In the genomic region with DNA sequence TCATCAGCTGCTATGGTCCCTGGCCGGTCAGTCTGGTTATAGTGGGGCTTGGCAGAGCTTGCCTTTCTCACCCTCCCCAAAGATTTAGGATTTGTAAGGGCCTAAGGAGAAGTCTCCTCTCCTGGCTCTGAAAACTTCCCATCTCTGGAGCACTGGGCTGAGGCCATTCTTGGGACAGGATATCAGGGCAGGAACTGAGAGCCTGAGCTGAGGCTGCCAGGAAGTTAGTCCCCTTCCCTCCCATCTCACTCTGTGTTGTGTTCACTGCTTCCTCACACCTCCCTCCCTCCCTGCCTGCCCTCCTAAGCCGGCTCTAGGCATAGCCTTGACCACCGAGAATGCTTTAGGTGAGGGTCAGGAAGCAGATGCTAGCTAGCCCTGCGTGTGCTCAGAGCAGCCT, we compare ENCODE assay signal across 9 mouse cellular contexts. TPM values are rescaled to one million over a fixed set of nuclear protein-coding genes. Genes with fewer than 3 reads are reported as not detected.
DNase-seq lines count a peak whose midpoint lies in the region; ATAC-seq and TF ChIP-seq lines count a peak whose summit lies in the region.
"Had no signal": no experiment of that assay in that cellular context is flagged by ENCODE, and none has a peak within 500 bp of the region (broad histone marks: within the 10 kb centered on the region; RNA-seq: fewer than 3 reads in every experiment).

No protein-coding gene starts in this region.

- no peaks in the 10 kb centered on the region for H3K27me3 ChIP-seq in forebrain, embryonic 11.5 days (ENCODE audit: control insufficient read depth, insufficient read depth, low read length)
- H3K27me3 ChIP-seq in intestine, embryonic 15.5 days (replicated peaks) = no peaks in the 10 kb centered on the region
- no peaks in the 10 kb centered on the region for H3K27me3 ChIP-seq in midbrain, embryonic 16.5 days (ENCODE audit: control insufficient read depth, insufficient read depth, low read depth, low read length)
- H3K27me3 ChIP-seq: Patski had no signal

- peak overlapping the region; percentile 76 for H3K27ac ChIP-seq in left cerebral cortex, adult 2 months
- H3K27ac ChIP-seq in forebrain, embryonic 11.5 days (ENCODE audit: low read depth, low read length) = peak overlapping the region; percentile 95
- H3K27ac ChIP-seq in intestine, embryonic 15.5 days = peak overlapping the region; percentile 45
- peak overlapping the region; percentile 96 for H3K27ac ChIP-seq in midbrain, embryonic 16.5 days (ENCODE audit: low read length)

- DNase-seq in left cerebral cortex, adult 2 months (ENCODE audit: extremely low spot score in 1 of 2, low spot score in 2 of 2) = no peak
- no peak for DNase-seq in left cerebral cortex, adult 11 months (ENCODE audit: low spot score)
- peak; percentile 59 for DNase-seq in forebrain, embryonic 11.5 days (ENCODE audit: low spot score)
- no peak for DNase-seq in urinary bladder, postnatal 10 days (ENCODE audit: low spot score)
- no peak for DNase-seq in ovary, adult 18-20 months (ENCODE audit: low spot score)

- intact Hi-C loops in left cerebral cortex, adult 2 months (cut with DNase I) = no loop called here

- peak overlapping the region; percentile 87 for H3K4me3 ChIP-seq in left cerebral cortex, adult 2 months
- peak overlapping the region; percentile 85 for H3K4me3 ChIP-seq in forebrain, embryonic 11.5 days (ENCODE audit: low read depth, low read length)
- no peak overlapping the region for H3K4me3 ChIP-seq in intestine, embryonic 15.5 days (replicated peaks)
- peak overlapping the region; percentile 71 for H3K4me3 ChIP-seq in midbrain, embryonic 16.5 days (ENCODE audit: low read depth, low read length)

- H3K9ac ChIP-seq in forebrain, embryonic 11.5 days (ENCODE audit: low read length) = peak overlapping the region; percentile 93
- 0 out of 2 replicates have a peak overlapping the region, but pooled peaks have one; percentile 13 for H3K9ac ChIP-seq in intestine, embryonic 15.5 days
- H3K9ac ChIP-seq in midbrain, embryonic 16.5 days (ENCODE audit: low read depth, low read length) = peak overlapping the region; percentile 91

- H3K9me3 ChIP-seq in forebrain, embryonic 11.5 days (ENCODE audit: control insufficient read depth, low read length) = no peaks in the 10 kb centered on the region
- no peaks in the 10 kb centered on the region for H3K9me3 ChIP-seq in intestine, embryonic 15.5 days
- H3K9me3 ChIP-seq in midbrain, embryonic 16.5 days (replicated peaks; ENCODE audit: control insufficient read depth, low read length, poor library complexity, severe bottlenecking) = no peaks in the 10 kb centered on the region

- peaks cover 14% of the 10 kb centered on the region for H3K36me3 ChIP-seq in forebrain, embryonic 11.5 days (ENCODE audit: control insufficient read depth, insufficient read depth, low read length)
- peaks cover 11% of the 10 kb centered on the region for H3K36me3 ChIP-seq in intestine, embryonic 15.5 days
- peaks cover 13% of the 10 kb centered on the region for H3K36me3 ChIP-seq in midbrain, embryonic 16.5 days (ENCODE audit: control insufficient read depth, insufficient read depth, low read length)

- 1% methylated on average over 4 of the region's 4 CpGs for WGBS in forebrain, embryonic 11.5 days
- WGBS in intestine, embryonic 15.5 days = 21% methylated on average over 4 of the region's 4 CpGs
- 1% methylated on average over 4 of the region's 4 CpGs for WGBS in midbrain, embryonic 16.5 days

- TF ChIP-seq CTCF in left cerebral cortex, adult 2 months (IDR thresholded peaks at IDR 0.05) = no peak

- H3K4me1 ChIP-seq in forebrain, embryonic 11.5 days (replicated peaks; ENCODE audit: control insufficient read depth, insufficient read depth, low read length) = peaks cover 54% of the 10 kb centered on the region
- H3K4me1 ChIP-seq in intestine, embryonic 15.5 days (replicated peaks) = peaks cover 57% of the 10 kb centered on the region
- H3K4me1 ChIP-seq in midbrain, embryonic 16.5 days (ENCODE audit: control insufficient read depth, insufficient read depth, low read length) = peaks cover 68% of the 10 kb centered on the region

- peak overlapping the region; percentile 59 for H3K4me2 ChIP-seq in forebrain, embryonic 11.5 days (ENCODE audit: low read depth, low read length, severe bottlenecking)
- 0 out of 2 replicates have a peak overlapping the region, but pooled peaks have one; percentile 3 for H3K4me2 ChIP-seq in intestine, embryonic 15.5 days (replicated peaks)
- peak overlapping the region; percentile 93 for H3K4me2 ChIP-seq in midbrain, embryonic 16.5 days (ENCODE audit: low read length)

- ATAC-seq in forebrain, embryonic 11.5 days (replicated peaks; ENCODE audit: low FRiP score) = no peak
- ATAC-seq in intestine, embryonic 15.5 days = no peak
- no peak for ATAC-seq in midbrain, embryonic 16.5 days
- no peak for ATAC-seq in megakaryocyte-erythroid progenitor cell, adult 5-6 weeks (replicated peaks; ENCODE audit: low FRiP score, low TSS enrichment, poor library complexity, severe bottlenecking)
- ATAC-seq: Patski had no signal

RNA-seq across cellular contexts. Expression of gene Pea15a, which starts 3.0 kb away (rescaled TPM):
- total RNA-seq in left cerebral cortex, adult 2 months (2021) = 100 to 1,000 TPM; 387 to 422 TPM
- polyA plus RNA-seq in forebrain, embryonic 11.5 days (2014; fragmentation: Nextera tagmentation; extraction: Ambion mirVana) = 371 and 409 TPM in 2 replicates
- polyA plus RNA-seq in intestine, embryonic 15.5 days (2015; fragmentation: Nextera tagmentation; extraction: Ambion mirVana) = 86.4 and 89.0 TPM in 2 replicates
- 460 and 525 TPM in 2 replicates for polyA plus RNA-seq in midbrain, embryonic 16.5 days (2015; fragmentation: Nextera tagmentation; extraction: Ambion mirVana)
- 0.50 and 4.7 TPM in 2 replicates for total RNA-seq in megakaryocyte-erythroid progenitor cell, adult 5-6 weeks (2014; fragmentation: Nextera tagmentation)
- 2.0 TPM in 1 of 2 replicates, not detected in the other for total RNA-seq in megakaryocyte-erythroid progenitor cell, adult 5-6 weeks (2017)

RNA-seq across cellular contexts. Expression of gene Casq1, which starts 16.1 kb away (rescaled TPM):
- total RNA-seq in left cerebral cortex, adult 2 months (2021) = under 1 TPM in 1 of 2 experiments, not detected in 1; 0.48 TPM
- 1.1 and 2.0 TPM in 2 replicates for polyA plus RNA-seq in forebrain, embryonic 11.5 days (2014; fragmentation: Nextera tagmentation; extraction: Ambion mirVana)
- polyA plus RNA-seq in intestine, embryonic 15.5 days (2015; fragmentation: Nextera tagmentation; extraction: Ambion mirVana) = 18.4 and 20.2 TPM in 2 replicates
- 1.8 and 2.2 TPM in 2 replicates for polyA plus RNA-seq in midbrain, embryonic 16.5 days (2015; fragmentation: Nextera tagmentation; extraction: Ambion mirVana)
- not detected in 2 replicates for total RNA-seq in megakaryocyte-erythroid progenitor cell, adult 5-6 weeks (2014; fragmentation: Nextera tagmentation)
- not detected in 2 replicates for total RNA-seq in megakaryocyte-erythroid progenitor cell, adult 5-6 weeks (2017)

RNA-seq across cellular contexts. Expression of gene Atp1a4, which starts 54.6 kb away (rescaled TPM):
- total RNA-seq in left cerebral cortex, adult 2 months (2021) = not detected
- 0.08 TPM in 1 of 2 replicates, not detected in the other for polyA plus RNA-seq in forebrain, embryonic 11.5 days (2014; fragmentation: Nextera tagmentation; extraction: Ambion mirVana)
- polyA plus RNA-seq in intestine, embryonic 15.5 days (2015; fragmentation: Nextera tagmentation; extraction: Ambion mirVana) = not detected in 2 replicates
- not detected in 2 replicates for polyA plus RNA-seq in midbrain, embryonic 16.5 days (2015; fragmentation: Nextera tagmentation; extraction: Ambion mirVana)
- total RNA-seq in megakaryocyte-erythroid progenitor cell, adult 5-6 weeks (2014; fragmentation: Nextera tagmentation) = not detected in 2 replicates
- total RNA-seq in megakaryocyte-erythroid progenitor cell, adult 5-6 weeks (2017) = not detected in 2 replicates

RNA-seq across cellular contexts. Expression of gene Dcaf8, which starts 55.7 kb away (rescaled TPM):
- 100 to 1,000 TPM; 115 to 121 TPM for total RNA-seq in left cerebral cortex, adult 2 months (2021)
- 116 and 118 TPM in 2 replicates for polyA plus RNA-seq in forebrain, embryonic 11.5 days (2014; fragmentation: Nextera tagmentation; extraction: Ambion mirVana)
- 98.2 and 101 TPM in 2 replicates for polyA plus RNA-seq in intestine, embryonic 15.5 days (2015; fragmentation: Nextera tagmentation; extraction: Ambion mirVana)
- polyA plus RNA-seq in midbrain, embryonic 16.5 days (2015; fragmentation: Nextera tagmentation; extraction: Ambion mirVana) = 84.7 and 84.9 TPM in 2 replicates
- total RNA-seq in megakaryocyte-erythroid progenitor cell, adult 5-6 weeks (2014; fragmentation: Nextera tagmentation) = 106 and 110 TPM in 2 replicates
- 132 and 142 TPM in 2 replicates for total RNA-seq in megakaryocyte-erythroid progenitor cell, adult 5-6 weeks (2017)

RNA-seq across cellular contexts. Expression of gene Igsf8, which starts 57.9 kb away (rescaled TPM):
- total RNA-seq in left cerebral cortex, adult 2 months (2021) = 100 to 1,000 TPM; 257 to 260 TPM
- polyA plus RNA-seq in forebrain, embryonic 11.5 days (2014; fragmentation: Nextera tagmentation; extraction: Ambion mirVana) = 104 and 122 TPM in 2 replicates
- 46.1 and 53.3 TPM in 2 replicates for polyA plus RNA-seq in intestine, embryonic 15.5 days (2015; fragmentation: Nextera tagmentation; extraction: Ambion mirVana)
- polyA plus RNA-seq in midbrain, embryonic 16.5 days (2015; fragmentation: Nextera tagmentation; extraction: Ambion mirVana) = 63.9 and 64.0 TPM in 2 replicates
- total RNA-seq in megakaryocyte-erythroid progenitor cell, adult 5-6 weeks (2014; fragmentation: Nextera tagmentation) = 9.3 and 23.6 TPM in 2 replicates
- 9.7 and 16.4 TPM in 2 replicates for total RNA-seq in megakaryocyte-erythroid progenitor cell, adult 5-6 weeks (2017)

Comparison
In these comparisons a context has a peak if more than half of its experiments do, and no peak if none do; other contexts are left out.
1. H3K27ac ChIP-seq: peak in every context shown above with its lines; median percentile 96 in midbrain, embryonic 16.5 days; 95 in forebrain, embryonic 11.5 days; 76 in left cerebral cortex, adult 2 months; 45 in intestine, embryonic 15.5 days.
2. H3K4me2 ChIP-seq: peak in every context shown above with its lines; median percentile 93 in midbrain, embryonic 16.5 days; 59 in forebrain, embryonic 11.5 days; 3 in intestine, embryonic 15.5 days.
3. H3K9ac ChIP-seq: peak in every context shown above with its lines; median percentile 93 in forebrain, embryonic 11.5 days; 91 in midbrain, embryonic 16.5 days; 13 in intestine, embryonic 15.5 days.